Mouse (Mus musculus) kidney, postnatal 25 days (tissue): ENCODE measurements around the gene Atf3.

Source experiments
- DNase-seq, 2 experiments: peaks; one replicate each; pipeline ENCODE4 v3.0.0; 2021; ENCODE audit warnings: mixed read lengths in 2 of 2

Atf3 gene

DNA sequence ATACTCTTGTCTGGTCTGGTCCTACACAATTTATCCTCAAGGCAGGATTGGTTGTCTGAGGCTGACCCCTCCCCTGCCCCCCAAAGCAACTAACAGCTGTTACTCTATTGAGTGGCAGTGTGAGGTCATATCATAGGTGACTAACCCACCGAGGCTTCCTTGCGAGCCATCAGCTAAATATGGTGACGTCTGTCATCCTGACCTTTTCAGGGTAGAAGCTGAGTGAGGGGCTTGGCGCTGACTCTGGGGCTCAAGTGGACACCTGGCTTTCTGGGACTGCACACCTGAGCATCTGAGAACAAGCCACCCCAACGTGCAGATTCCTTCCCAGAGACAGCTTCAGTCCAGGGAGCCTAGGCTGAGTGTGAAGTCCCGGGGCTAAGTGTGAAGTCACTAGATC is at the start of gene Atf3:
TSS of gene Atf3 (minus strand) at position 101 of the 400 bp plus-strand sequence.
- DNase-seq: no peak

DNA sequence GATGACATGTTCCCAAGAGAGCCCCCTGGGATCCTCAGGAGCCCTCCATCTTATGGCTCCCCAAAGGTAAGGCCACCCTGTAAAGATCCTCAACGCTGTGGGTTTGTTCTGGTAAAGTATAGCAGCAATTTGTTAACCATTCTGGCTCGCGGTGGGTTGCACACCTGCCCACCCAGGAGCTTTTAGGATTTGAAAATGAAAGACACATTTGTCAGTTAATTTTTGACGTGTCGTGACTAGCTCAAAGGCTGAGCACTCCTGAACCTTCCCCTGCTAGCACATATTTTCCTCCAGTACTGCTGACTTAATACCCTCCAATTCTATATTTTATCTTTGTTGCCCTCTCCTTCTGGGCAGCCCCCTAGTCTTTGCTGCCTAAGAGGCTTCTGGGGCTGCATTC is 49.3 kb upstream of the Atf3 start:
- no peak for DNase-seq

DNA sequence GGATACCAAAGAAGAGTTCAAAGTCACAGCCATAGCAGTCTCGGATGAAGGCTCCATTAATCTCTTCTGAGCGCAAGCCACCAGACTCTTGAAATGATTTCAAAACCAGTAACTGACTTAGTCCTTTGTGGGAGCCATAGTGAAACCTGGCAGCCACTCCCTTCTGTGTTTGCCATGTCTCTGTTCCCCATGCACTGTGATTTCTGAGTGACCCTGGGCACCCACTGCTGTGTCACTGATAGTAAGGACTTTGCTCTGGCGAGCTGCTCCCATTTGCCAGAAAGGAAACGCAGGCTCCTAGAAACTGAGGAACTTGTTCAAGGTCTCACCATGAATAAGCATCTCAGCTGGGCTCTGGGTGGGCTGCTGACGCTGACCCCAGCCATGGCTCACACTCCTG is 45.6 kb upstream of the Atf3 start:
- no peak for DNase-seq

DNA sequence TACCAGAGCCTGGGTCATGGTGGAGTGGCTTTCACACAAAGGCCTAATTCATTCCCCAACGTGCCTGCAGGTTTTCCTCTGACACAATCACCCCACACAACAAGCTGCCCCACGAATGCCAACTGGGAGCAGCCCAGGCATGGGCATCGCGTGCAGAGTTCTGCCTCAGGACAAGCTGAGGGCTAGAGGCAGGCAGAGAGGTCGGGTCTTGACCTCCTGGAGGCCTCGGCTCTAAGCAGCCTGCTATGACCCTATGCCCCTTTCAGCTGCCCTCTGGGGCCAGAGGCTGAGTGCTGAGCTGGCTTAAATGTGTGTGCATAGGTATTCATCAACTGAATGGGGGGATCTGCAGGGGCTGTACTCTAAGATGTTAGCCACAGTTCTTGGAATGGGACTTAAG is 44.0 kb upstream of the Atf3 start:
- no peak for DNase-seq

DNA sequence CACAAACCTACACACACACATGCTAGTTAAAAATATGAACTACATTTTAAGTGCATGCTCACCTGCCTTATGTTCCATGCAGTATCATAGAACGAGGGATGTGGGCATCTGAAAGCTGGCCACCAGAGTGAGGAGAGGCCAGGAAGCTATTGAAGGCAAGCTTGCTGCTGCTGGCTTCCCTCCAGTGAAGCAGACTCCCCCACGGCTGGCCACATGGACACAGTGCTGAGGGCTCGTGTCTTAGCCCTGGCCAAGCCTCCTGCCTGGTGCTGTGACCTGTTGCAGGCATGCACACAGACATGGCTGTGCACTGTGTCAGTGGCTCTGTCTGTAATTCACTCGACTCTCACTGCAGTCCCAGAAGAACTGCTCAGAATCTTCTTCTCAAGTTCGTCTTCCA is 41.8 kb upstream of the Atf3 start:
- no peak for DNase-seq

DNA sequence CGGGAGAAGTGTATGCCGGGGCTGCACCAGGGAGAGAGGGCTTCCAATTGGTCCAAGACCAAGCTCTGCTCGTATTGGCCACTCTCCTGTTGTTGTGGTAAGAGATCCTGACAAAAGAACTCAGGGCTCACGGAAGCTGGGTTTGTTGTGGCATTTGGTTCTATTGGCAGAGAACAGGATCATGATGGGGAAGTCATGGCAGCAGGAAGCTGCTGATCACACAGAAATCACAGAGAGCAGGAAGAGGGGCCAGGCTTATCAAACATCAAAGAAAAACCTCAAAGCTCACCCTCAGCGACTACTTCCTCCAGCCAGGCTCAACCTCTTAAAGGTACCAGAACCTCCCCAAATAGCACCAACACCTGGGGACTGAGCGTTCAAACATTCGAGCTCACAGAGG is 41.3 kb upstream of the Atf3 start:
- DNase-seq: peak in 1 of 2 experiments; percentile 46

DNA sequence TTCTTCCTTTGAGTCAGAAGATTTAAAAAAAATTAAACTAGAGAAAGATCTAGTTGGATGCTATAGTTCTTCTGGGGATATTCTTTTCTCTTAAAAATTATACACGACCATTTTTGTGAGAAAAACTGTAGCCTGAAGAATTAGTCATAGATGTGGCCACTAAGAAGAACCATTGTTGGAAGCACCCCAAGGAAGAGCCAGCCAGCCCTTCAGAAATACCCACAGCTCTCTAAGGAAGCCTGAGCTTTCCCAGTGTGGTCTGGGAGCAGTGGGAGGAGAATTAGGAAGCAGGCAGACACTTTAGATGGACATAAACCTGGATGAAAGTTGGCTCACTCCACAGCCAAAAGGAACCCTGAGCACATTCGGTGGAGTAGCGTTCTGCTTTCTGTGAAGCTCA is 40.7 kb upstream of the Atf3 start:
- DNase-seq: no peak

DNA sequence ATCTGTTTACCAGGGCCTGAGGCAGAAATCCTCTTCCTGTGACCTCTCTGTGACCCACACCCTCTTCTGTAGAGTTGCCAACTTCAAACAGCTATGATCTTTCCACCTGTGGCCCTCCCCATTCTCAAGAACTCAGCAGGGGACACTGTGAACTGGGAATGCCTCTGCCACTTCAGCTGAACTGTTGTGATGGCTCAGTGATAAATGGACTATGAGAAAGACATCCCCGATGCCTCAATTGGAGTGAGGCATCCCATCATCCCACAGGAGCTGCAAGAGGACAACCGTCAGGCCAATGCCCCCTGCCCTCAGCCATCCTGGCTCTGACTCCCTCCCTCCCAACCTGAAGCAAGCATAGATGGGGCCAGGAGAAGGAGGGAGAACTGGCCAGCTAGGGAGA is 40.1 kb upstream of the Atf3 start:
- peak in 1 of 2 experiments; percentile 35 for DNase-seq

DNA sequence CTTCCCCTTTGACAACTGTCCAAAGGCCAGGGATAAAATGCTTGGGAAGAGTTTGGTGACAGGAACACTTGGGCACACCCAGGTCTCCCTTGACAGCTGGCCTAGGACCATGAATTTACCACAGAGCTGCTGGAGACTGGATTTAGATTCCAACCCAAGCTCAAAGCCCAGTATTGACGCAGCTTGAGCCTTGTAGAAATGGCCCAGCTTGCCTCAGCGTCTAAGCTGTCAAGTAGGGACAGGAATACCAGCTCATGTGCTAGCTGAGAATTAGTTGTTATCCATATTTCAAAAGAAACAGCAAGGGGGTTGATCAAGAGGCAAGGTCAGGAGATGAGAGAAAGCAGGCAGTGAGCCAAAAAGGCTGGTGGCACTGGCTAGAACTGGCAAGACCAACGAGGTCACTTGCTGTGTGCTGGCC is 39.5 kb upstream of the Atf3 start:
- DNase-seq: peak in 1 of 2 experiments; percentile 36

DNA sequence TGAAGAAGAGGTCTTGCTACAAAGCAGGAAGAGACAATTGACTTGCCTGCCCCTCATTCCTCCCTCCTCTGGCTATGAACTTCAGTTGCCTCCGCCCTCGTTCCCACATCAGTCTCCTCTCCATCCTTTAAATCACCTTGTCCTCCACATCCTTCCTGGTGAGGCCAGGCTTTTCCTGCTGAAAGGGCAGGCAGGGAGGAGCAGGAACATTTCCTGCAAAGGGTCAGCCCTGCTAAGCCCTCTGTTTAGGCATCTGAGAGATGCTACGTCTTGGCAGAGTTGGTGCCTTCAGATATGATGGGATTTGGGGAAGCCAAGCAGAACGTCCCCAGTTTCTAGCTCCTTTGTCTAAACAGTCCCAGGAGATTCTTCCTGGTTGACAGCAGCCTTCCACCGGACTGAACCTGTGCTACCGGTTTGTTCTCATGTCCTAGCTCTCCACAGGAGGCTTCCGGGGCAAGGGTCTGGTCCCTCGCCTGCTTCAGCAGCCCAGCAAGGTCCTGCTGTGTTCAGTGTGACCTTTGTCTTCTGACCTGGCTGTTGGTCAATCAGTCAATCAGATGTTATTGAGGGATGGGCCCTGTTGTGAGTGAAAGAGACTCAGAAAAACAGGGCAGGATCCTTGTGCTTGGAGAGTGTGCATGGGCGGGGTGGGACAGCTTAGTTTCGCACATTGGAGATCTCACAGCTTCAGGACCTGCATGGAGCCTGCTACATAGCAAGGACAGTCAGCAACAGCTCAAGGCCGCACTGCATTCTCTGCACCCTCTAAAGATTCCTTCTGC is 38.9 kb upstream of the Atf3 start:
- DNase-seq: peak in 1 of 2 experiments; percentile 64

DNA sequence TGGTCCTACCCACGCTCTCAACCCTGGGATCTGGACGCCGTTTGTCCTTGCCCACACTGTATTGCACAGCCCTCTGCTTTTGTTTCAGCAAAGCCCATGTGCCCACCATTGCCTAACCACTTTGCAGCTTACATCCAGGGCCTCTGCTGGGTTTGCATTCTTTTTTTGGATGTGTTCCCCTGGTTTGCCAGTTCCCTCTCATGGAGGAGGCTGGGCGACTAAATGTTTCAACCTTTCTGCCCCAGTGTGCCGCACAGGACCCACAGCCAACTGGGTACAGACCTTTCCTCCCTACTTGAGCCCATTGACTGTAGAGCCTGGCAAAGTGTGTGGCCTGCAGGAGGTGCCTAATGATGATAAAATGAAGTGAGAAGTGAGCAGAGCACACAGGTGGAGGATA is 38.3 kb upstream of the Atf3 start:
- peak in 1 of 2 experiments; percentile 24 for DNase-seq

DNA sequence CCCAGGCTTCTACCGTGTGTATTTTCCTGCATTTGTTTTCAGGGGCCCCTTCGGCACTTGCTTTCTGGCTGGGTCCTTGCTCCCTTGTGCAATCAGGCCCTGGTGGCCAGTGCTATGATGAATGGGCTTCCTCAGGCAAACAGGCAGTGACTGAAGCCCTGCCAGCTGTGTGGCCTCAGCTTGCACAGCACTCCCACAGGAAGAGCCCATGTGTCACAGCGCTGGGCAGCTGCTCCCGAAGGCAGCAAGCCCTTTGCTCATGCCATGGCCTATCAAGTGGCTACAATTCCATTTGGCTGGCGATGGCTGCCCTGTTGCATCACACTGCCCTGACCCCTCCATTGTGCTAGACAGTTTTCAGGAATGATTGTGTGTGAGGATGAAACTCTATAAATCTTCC is 36.6 kb upstream of the Atf3 start:
- DNase-seq: peak; percentile 38 to 76

DNA sequence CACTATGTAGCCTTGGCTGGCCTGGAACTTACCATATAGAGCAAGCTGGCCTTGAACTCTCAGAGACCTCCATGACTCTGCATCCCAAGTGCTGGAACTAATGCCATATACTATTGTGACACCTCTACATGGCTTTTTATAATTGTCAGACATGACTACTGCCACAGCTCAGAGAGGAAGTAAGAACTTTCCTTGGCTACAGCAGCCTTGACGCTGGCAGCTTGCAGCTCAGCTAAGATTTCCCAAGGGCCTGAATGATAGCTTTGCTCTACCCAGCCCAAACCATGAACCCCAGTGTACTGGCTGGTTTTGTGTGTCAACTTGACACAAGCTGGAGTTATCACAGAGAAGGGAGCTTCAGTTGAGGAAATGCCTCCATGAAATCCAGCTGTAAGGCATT is 35.8 kb upstream of the Atf3 start:
- DNase-seq: no peak

DNA sequence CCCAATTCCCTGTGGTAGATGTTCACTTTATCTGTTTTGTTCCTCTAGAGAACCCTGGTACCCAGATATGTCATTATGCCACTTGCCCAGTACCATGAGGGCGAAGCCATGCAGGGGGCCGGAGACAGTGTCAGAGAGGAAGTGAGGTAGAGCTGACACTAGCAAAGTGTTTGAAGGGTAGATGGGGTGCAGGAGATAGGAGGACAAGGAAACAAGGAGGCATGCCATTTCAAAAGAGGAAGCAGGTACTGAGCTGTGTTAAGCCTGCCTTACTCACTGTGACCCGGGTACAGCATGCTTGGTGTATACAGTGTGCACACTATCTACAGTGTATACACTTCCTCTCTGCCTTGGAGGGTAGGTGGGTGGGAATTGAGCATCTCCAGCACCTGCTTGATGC is 32.1 kb upstream of the Atf3 start:
- no peak for DNase-seq

DNA sequence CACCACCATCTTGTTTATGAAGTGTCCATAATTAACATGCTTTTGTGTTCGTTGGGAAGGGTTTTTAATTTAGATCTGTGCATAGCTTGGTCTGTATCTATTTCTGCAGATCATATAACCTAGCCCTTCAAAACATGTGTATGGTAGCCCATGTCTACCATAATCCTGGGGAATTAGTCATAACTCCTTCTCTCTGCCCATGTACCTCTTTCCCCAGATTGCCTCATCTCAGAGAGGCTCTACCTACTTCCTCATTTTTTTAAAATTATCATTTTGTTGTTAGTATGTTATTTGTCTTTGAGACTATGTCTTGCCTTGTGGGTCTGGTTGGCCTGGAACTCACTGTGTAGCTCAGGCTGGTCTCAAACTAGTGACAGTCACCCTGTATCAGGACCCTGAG is 30.6 kb upstream of the Atf3 start:
- no peak for DNase-seq

DNA sequence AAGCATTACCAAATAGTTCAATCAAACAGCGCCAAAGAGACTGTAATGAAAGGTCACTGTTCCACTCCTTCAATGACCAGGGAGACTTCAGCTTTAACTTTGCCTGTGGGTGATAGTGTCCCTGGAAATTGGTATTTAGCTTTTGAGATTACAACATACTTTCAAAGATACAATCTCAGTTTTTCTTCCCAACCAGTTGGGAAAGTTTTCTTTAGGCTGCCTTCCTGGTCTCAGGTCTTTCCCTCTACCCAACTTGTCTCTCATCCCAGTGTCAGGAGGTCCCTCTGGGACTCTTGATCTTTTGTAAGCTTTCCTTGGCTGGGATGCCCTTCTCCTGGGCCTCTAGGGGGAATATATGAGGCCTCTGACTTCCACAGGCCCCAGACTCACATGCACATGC is 29.7 kb upstream of the Atf3 start:
- DNase-seq: no peak

DNA sequence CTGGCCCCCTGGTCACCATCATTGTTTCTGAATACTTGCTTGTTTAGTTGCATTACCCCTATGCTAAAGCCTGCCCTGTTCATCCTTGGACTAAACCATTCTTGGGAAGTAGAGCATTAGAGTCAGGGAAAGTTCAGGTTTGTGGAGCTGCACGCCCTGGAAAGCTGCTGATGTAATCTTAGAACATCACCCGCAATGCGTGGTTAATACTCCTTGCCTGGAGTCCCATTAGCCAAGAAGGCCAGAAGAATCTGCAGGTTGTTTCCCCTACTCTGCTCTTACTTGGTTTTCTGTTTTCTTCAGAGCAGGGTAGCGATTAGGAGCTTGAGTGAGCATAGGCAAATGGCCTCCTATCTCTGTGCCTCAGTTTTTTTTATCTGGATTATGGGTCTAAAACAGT is 26.0 kb upstream of the Atf3 start:
- DNase-seq: no peak

DNA sequence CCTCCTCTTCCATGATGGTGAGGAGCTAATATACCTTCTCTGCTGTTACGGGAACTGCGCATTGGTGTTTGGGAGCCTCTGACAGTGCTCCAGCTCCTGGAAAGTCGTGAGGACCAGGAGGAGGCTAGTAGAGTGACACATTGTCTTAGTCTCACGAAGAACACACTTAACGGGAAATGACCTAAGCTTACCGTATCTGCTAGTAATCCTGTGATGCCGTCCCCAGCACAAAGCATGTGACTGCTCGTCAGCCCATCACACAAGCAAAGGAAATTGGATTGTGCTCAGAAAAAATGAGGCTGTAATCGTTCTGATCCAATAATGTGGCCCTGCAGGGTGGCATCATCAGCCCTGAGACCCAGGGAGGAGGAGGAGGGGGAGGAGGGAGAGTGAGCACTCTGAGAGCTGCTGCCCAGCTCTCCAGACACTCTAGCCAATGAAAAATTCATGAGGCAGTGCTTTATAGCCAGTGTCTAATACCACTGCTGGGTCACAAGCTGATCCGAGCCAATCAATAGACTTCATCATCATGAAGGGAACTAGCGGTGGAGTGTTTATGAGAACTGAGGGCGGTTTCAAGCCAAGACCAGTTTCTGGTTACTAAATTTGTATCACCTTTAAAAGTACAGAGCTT is 24.3 kb upstream of the Atf3 start:
- DNase-seq: no peak

DNA sequence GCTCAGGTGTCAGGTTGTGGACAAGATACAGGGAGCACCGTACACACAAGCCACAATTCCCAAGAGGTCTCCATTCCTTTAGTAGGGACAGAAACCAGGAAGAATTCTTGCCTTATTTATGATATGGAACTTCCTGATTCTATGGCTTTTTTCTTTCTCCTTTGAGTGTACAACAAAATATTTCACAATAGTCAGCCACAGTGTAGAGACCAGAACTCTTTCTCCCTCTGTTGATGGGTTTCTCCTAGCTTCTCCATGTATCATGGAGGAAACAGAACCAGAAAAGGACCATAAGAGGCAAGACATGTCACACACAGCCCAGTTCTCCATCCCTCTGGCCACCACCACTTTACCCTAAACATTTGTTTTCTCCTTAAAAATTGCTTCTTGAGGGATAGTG is 23.7 kb upstream of the Atf3 start:
- DNase-seq: no peak

DNA sequence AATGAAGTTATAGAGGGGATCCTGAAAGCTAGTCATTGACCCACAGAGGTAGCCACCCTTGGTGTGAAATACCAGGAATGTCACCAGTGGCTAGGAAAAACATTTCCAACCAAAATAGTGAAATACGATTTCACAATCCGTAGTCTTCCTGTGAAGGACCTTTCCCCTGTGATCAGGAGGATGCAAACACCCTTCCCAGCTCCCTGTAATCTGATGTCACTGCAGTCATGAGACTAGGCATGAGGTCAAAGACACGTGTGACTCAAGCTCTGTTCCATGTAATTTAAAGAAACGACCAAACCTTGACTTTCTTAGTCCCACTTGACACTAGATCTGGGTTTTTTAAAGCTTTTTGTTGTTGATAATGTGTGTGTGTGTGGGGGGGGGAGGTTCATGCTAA is 21.8 kb upstream of the Atf3 start:
- DNase-seq: no peak

DNA sequence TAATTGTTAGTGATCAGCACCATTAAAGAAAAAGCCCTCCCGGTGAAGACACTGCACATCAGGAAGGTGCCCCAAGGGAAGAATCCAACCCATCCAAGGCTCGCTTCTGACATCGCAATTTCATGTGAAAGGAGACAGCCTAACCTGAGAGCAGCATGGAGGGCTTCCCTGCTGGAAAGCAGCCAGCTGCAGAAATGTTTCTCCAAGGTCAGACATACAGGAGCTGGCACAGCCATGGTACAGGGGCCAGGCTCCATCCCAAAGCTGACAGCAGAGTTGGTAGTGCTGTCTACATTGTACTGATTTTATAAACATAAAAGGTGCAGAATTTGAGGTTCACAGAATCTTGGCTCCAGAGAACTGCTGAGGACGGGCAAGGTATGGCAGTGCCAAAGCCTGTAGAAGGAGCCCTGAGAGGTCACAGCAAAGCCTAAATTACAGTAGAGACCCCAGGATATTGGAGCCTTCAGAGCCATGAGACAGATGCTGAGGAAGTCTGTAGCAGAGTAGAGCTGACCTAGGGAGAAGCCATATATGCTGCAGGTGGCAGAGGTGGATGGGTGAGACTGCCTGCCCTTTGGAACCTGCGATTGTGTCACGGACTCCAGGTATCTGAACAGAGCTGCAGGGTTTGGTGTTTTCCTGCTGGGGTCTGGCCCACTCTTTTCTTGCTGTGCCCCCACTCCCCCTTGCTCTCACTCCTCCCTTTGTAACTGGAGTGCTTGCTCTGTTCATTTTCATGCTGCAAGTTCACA is 18.1 kb upstream of the Atf3 start:
- no peak for DNase-seq

DNA sequence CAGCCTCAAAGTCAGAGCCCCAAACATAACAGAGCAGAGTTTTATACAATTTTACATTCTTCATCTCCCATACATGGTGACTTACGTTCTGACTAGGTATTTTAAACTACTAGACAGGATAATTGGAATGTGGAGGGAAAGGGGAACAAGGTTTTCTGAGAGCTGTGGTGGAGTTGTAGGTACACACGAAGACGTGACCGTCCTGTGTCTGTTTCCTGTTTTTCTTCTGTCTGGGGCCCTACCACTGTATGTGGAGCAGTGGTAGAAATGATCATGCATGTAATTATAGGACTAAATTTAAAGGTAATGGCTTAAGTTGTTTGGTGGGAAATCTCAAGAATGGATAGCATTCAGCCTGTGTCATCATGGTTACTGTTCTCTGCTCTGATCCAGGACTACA is 17.0 kb upstream of the Atf3 start:
- DNase-seq: no peak

DNA sequence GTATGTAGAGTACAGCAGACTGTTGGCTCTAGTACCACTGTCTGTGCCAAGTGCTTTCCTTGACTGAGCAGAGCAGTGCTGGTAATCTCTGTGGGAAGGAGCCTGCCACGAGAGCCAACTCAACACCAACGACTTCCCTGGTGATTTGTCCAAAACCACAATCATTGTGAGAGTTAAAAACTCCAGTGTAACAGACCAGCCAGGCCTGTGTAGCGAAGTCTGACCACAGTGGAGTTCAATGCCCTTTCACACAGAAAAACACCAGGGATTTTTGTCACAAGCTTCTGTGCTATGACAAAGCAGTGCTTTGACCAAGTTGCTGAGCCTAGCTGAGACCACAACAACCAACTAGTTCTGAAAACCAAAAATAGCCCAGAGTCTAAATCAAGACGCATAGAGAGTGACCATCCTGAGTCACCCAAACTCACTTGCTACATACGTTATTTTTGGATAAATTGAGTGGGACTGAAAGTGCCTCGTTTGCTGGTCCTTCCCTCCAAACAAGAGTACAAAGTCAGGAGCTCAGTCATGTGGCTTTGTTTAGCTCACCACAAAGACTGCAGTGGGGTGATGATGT is 12.6 kb upstream of the Atf3 start:
- no peak for DNase-seq

DNA sequence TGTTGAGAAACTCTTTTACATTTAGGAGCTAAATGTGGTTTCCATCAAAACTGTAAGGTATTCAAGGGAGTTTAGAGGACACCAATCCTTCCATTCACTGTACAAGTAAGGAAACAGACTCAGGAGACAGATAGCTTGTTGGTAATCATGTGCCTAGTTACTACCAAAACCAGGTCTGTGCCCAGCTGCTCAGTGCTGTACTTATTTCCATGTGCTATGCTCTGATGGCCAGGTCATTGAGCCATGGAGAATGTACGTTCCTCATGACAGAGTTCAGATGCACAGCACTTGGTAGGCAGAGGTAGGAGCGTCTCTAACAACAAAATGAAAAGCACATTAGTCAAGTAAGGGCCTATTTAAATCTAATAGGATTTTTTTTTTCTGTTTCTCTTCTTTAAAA is 8.7 kb upstream of the Atf3 start:
- peak; percentile 32 to 65 for DNase-seq
